Comparison of ENCODE assay signal across 13 mouse cellular contexts in genomic region chr11:31725936-31726647, GRCm38 (mm10). TPM values are rescaled to one million over a fixed set of nuclear protein-coding genes. Genes with fewer than 3 reads are reported as not detected.
A peak's percentile ranks its signal among the peaks of the same experiment; 100 is the strongest.
DNase-seq lines count a peak whose midpoint lies in the region; ATAC-seq and TF ChIP-seq lines count a peak whose summit lies in the region.
"Had no signal": no experiment of that assay in that cellular context is flagged by ENCODE, and none has a peak within 500 bp of the region (broad histone marks: within the 10 kb centered on the region; RNA-seq: fewer than 3 reads in every experiment).

No protein-coding gene starts in this region.

- no peak overlapping the region for H3K4me3 ChIP-seq in heart, embryonic 16.5 days (ENCODE audit: low read length)
- no peak overlapping the region for H3K4me3 ChIP-seq in liver, postnatal 0 days (ENCODE audit: low read depth, low read length)
- H3K4me3 ChIP-seq: hindbrain, embryonic 10.5 days had no signal

- no peak for TF ChIP-seq EP300 in liver, postnatal 0 days (IDR thresholded peaks at IDR 0.05; ENCODE audit: low read depth)

- peak; percentile 56; the same call in 1 of the 2 replicates for ATAC-seq in heart, embryonic 16.5 days (replicated peaks; ENCODE audit: extremely low read depth, insufficient read depth, low FRiP score)
- ATAC-seq in erythroblast, adult 5-6 weeks (replicated peaks; ENCODE audit: low FRiP score, poor library complexity, severe bottlenecking) = peak; percentile 66
- peak; percentile 68 for ATAC-seq in liver, postnatal 0 days

- peaks cover 14% of the 10 kb centered on the region for H3K4me1 ChIP-seq in heart, embryonic 16.5 days (ENCODE audit: control insufficient read depth, insufficient read depth, low read length)
- H3K4me1 ChIP-seq in liver, postnatal 0 days (ENCODE audit: insufficient read depth) = no peaks in the 10 kb centered on the region; the same call in 1 of the 2 replicates

- no peaks in the 10 kb centered on the region for H3K9me3 ChIP-seq in heart, embryonic 16.5 days (replicated peaks; ENCODE audit: control insufficient read depth, low read length)
- H3K9me3 ChIP-seq in liver, postnatal 0 days (ENCODE audit: low read length) = no peaks in the 10 kb centered on the region
- H3K9me3 ChIP-seq: hindbrain, embryonic 10.5 days had no signal

- H3K9ac ChIP-seq in heart, embryonic 16.5 days (ENCODE audit: low read length) = no peak overlapping the region
- no peak overlapping the region for H3K9ac ChIP-seq in liver, postnatal 0 days (replicated peaks)

- no peaks in the 10 kb centered on the region for H3K36me3 ChIP-seq in heart, embryonic 16.5 days (ENCODE audit: control insufficient read depth, insufficient read depth)
- H3K36me3 ChIP-seq in liver, postnatal 0 days (replicated peaks; ENCODE audit: insufficient read depth, low read length) = no peaks in the 10 kb centered on the region
- H3K36me3 ChIP-seq: hindbrain, embryonic 10.5 days had no signal

- H3K27me3 ChIP-seq in heart, embryonic 16.5 days (ENCODE audit: control insufficient read depth, insufficient read depth, low read length) = no peaks in the 10 kb centered on the region
- no peaks in the 10 kb centered on the region for H3K27me3 ChIP-seq in liver, postnatal 0 days (ENCODE audit: insufficient read depth, low read length)
- H3K27me3 ChIP-seq: CH12.LX had no signal

- 59% methylated on average over 15 of the region's 15 CpGs for WGBS in heart, embryonic 16.5 days
- WGBS in liver, postnatal 0 days (ENCODE audit: insufficient replicate concordance) = 41% methylated on average over 15 of the region's 15 CpGs

- no peak overlapping the region for H3K4me2 ChIP-seq in heart, embryonic 16.5 days (ENCODE audit: low read depth, low read length)
- no peak overlapping the region for H3K4me2 ChIP-seq in liver, postnatal 0 days (ENCODE audit: low read depth, low read length)

- no peak for TF ChIP-seq CTCF in liver, postnatal 0 days (IDR thresholded peaks at IDR 0.05; ENCODE audit: low read depth)

- H3K27ac ChIP-seq in heart, embryonic 16.5 days (ENCODE audit: low read length) = no peak overlapping the region
- no peak overlapping the region for H3K27ac ChIP-seq in liver, postnatal 0 days (ENCODE audit: low read depth)
- H3K27ac ChIP-seq: hindbrain, embryonic 10.5 days had no signal

- DNase-seq in heart, postnatal 10 days = no peak
- peak; percentile 33 for DNase-seq in CD4-positive, CD25-positive, alpha-beta regulatory T cell, adult 2 months (ENCODE audit: low read depth, low spot score)
- DNase-seq in liver, postnatal 0 days = no peak
- DNase-seq in gastrocnemius, postnatal 14 days = no peak
- no peak for DNase-seq in testis, postnatal 10 days (ENCODE audit: low spot score)
- DNase-seq: adrenal gland, postnatal 10 days; cerebellum, adult 11 months; kidney, adult 18-20 months; lung, postnatal 4 days had no signal

- intact Hi-C loops in heart, postnatal 10 days (cut with DNase I) = loop anchor here (5.0 kb wide), 1 partner anchor 66 kb away; no protein-coding TSS in a partner anchor
- intact Hi-C loops in gastrocnemius, postnatal 14 days (cut with DNase I; ENCODE audit: low total_unique reads) = no loop called here

RNA-seq across cellular contexts. Expression of gene Bod1, which starts 54.4 kb away (rescaled TPM):
- polyA plus RNA-seq in heart, embryonic 16.5 days (2015; fragmentation: Nextera tagmentation; extraction: Ambion mirVana) = 62.8 and 73.4 TPM in 2 replicates
- 100 to 1,000 TPM in 1 of 2 experiments, 10 to 100 TPM in 1; 87.3 to 101 TPM for total RNA-seq in heart, postnatal 10 days (2021)
- total RNA-seq in erythroblast, adult 5-6 weeks (2015; ENCODE audit: low replicate concordance) = 1.9 and 4.6 TPM in 2 replicates
- total RNA-seq in erythroblast, adult 5-6 weeks (2017; ENCODE audit: low replicate concordance) = 1.5 and 3.2 TPM in 2 replicates
- polyA plus RNA-seq in liver, postnatal 0 days (2015; fragmentation: Nextera tagmentation; extraction: Ambion mirVana) = 13.8 and 16.6 TPM in 2 replicates
- 100 to 1,000 TPM; 105 to 109 TPM for total RNA-seq in gastrocnemius, postnatal 14 days (2021)

Comparison
In these comparisons a context has a peak if more than half of its experiments do, and no peak if none do; other contexts are left out.
1. RNA of gene Bod1, which starts 54.4 kb away (total RNA-seq): 105 to 109 TPM in gastrocnemius, postnatal 14 days and 87.3 to 101 TPM in heart, postnatal 10 days; 1.5 to 4.6 TPM in erythroblast, adult 5-6 weeks; every median in the first group is over 10 times any median in the second.
2. Peak in every context shown above with its lines, with median percentiles within 50 percentile points of each other: ATAC-seq.